ENCODE assay signal across 11 mouse cellular contexts in genomic region chr1:58195541-58195940, GRCm38 (mm10). TPM values are rescaled to one million over a fixed set of nuclear protein-coding genes. Genes with fewer than 3 reads are reported as not detected.
DNase-seq lines count a peak whose midpoint lies in the region; ATAC-seq lines count a peak whose summit lies in the region.
"Had no signal": no experiment of that assay in that cellular context is flagged by ENCODE, and none has a peak within 500 bp of the region (broad histone marks: within the 10 kb centered on the region; RNA-seq: fewer than 3 reads in every experiment).

No protein-coding gene starts in this region.

- no peak for DNase-seq in neural tube, embryonic 10.5 days (ENCODE audit: extremely low spot score, low spot score)
- no peak for DNase-seq in intestine, embryonic 14.5 days (ENCODE audit: low spot score)
- no peak for DNase-seq in gastrocnemius, postnatal 36 days
- no peak for DNase-seq in layer of hippocampus, adult 8-10 months (ENCODE audit: low spot score in 2 of 2)
- no peak for DNase-seq in embryo, embryonic 9.5 days (ENCODE audit: extremely low spot score)
- no peak for DNase-seq in left cerebral cortex, postnatal 4 days
- DNase-seq: adrenal gland, postnatal 25 days had no signal

- H3K9ac ChIP-seq in neural tube, embryonic 12.5 days, result no peak overlapping the region
- H3K9ac ChIP-seq in intestine, embryonic 14.5 days (ENCODE audit: low read length), result no peak overlapping the region

- intact Hi-C loops in gastrocnemius, postnatal 36 days (cut with DNase I), result no loop called here
- intact Hi-C loops in left cerebral cortex, postnatal 4 days (cut with DNase I), result no loop called here

- WGBS in neural tube, embryonic 12.5 days, result 26% methylated on average over 10 of the region's 10 CpGs
- WGBS in intestine, embryonic 14.5 days, result 14% methylated on average over 10 of the region's 10 CpGs

- H3K27ac ChIP-seq in neural tube, embryonic 12.5 days, result no peak overlapping the region
- no peak overlapping the region for H3K27ac ChIP-seq in intestine, embryonic 14.5 days (ENCODE audit: low read depth)

- no peaks in the 10 kb centered on the region for H3K36me3 ChIP-seq in neural tube, embryonic 12.5 days
- no peaks in the 10 kb centered on the region for H3K36me3 ChIP-seq in intestine, embryonic 14.5 days (ENCODE audit: control insufficient read depth, insufficient read depth, low read length)

- peaks cover 6% of the 10 kb centered on the region; the same call in 1 of the 2 replicates for H3K4me1 ChIP-seq in neural tube, embryonic 12.5 days
- no peaks in the 10 kb centered on the region; the same call in 1 of the 2 replicates for H3K4me1 ChIP-seq in intestine, embryonic 14.5 days (replicated peaks; ENCODE audit: control insufficient read depth, insufficient read depth, low read length)

- ATAC-seq in neural tube, embryonic 12.5 days (ENCODE audit: low FRiP score, low read depth), result no peak
- ATAC-seq in intestine, embryonic 14.5 days (replicated peaks; ENCODE audit: low FRiP score, low TSS enrichment, low read depth), result no peak
- ATAC-seq in megakaryocyte-erythroid progenitor cell, adult 5-6 weeks (replicated peaks; ENCODE audit: low FRiP score, low TSS enrichment, poor library complexity, severe bottlenecking), result peak; percentile 91

- no peaks in the 10 kb centered on the region for H3K27me3 ChIP-seq in neural tube, embryonic 12.5 days (replicated peaks)
- no peaks in the 10 kb centered on the region for H3K27me3 ChIP-seq in intestine, embryonic 14.5 days (replicated peaks; ENCODE audit: control insufficient read depth, insufficient read depth, low read length)

- H3K4me3 ChIP-seq in neural tube, embryonic 12.5 days, result no peak overlapping the region
- no peak overlapping the region for H3K4me3 ChIP-seq in intestine, embryonic 14.5 days (ENCODE audit: low read depth, low read length)
- H3K4me3 ChIP-seq: myocyte had no signal

- H3K9me3 ChIP-seq in neural tube, embryonic 12.5 days, result no peaks in the 10 kb centered on the region
- no peaks in the 10 kb centered on the region for H3K9me3 ChIP-seq in intestine, embryonic 14.5 days (ENCODE audit: control insufficient read depth, low read length)

- H3K4me2 ChIP-seq in neural tube, embryonic 12.5 days (replicated peaks), result 0 out of 2 replicates have a peak overlapping the region, but pooled peaks have one; percentile 7
- H3K4me2 ChIP-seq in intestine, embryonic 14.5 days (ENCODE audit: low read length), result peak overlapping the region; percentile 29; the same call in 1 of the 2 replicates

RNA-seq across cellular contexts. Expression of gene Aox4, which starts 14.7 kb away (rescaled TPM):
- 0.22 and 0.23 TPM in 2 replicates for polyA plus RNA-seq in neural tube, embryonic 12.5 days (2016; fragmentation: Nextera tagmentation; extraction: Ambion mirVana)
- polyA plus RNA-seq in intestine, embryonic 14.5 days (2014; fragmentation: Nextera tagmentation; extraction: Ambion mirVana), result 0.28 and 0.87 TPM in 2 replicates
- 0.42 TPM in 1 of 2 replicates, not detected in the other for total RNA-seq in megakaryocyte-erythroid progenitor cell, adult 5-6 weeks (2014; fragmentation: Nextera tagmentation)
- total RNA-seq in megakaryocyte-erythroid progenitor cell, adult 5-6 weeks (2017), result not detected in 2 replicates
- under 1 TPM; 0.05 TPM for total RNA-seq in gastrocnemius, postnatal 36 days (2021)
- 1 to 10 TPM; 1.8 to 2.8 (median 2.4) TPM for total RNA-seq in layer of hippocampus, adult 8-10 months (2022)
- total RNA-seq in left cerebral cortex, postnatal 4 days (2021), result 10 to 100 TPM; 18.3 to 23.4 TPM
- total RNA-seq: adrenal gland, postnatal 25 days had no signal
- polyA plus RNA-seq: gonadal fat pad, adult 2 months; myocyte had no signal

Comparison
In these comparisons a context has a peak if more than half of its experiments do, and no peak if none do; other contexts are left out.
1. RNA of gene Aox4, which starts 14.7 kb away (total RNA-seq): 18.3 to 23.4 TPM in left cerebral cortex, postnatal 4 days; 1.8 to 2.8 TPM in layer of hippocampus, adult 8-10 months, 0.05 TPM in gastrocnemius, postnatal 36 days and 0.42 TPM in megakaryocyte-erythroid progenitor cell, adult 5-6 weeks; every median in the first group is over 4 times any median in the second.